Mouse (Mus musculus): ENCODE data around the gene Nop9. TPM values are rescaled to one million over a fixed set of nuclear protein-coding genes. Genes with fewer than 3 reads are reported as not detected.
"Not testable (repeated sequence)": the region's sequence is repeated elsewhere in the genome, so short reads cannot be mapped to it uniquely, and the experiment has no call there.

Nop9 gene
- polyA plus RNA-seq, 1 experiment from 2014 or later, result 51.0 TPM

DNA sequence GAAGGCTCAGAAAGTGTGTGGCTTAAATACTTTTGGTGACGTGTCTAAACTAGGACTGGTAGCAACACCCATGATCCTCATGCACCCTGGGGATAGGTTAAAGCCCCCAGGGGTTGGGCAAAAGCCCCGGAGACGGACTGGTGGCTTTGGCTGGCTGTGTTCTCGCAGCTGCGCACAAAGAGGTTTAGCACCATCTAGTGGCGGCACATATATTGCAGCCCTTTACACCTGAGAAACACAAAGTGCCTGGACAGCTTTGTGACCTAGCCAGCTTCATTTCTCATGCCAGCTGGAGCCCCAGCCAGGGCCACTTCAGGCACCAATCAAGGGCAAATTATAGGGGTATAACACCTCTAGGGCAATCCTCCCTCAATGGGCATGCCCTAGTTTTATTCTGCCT, 14.7 kb downstream of the Nop9 start:
- peak overlapping the region; percentile 1; the same call in 1 of the 2 replicates for H3K4me3 ChIP-seq
- H3K4me1 ChIP-seq; H3K9me3 ChIP-seq; ATAC-seq (ENCODE audit: insufficient number of reproducible peaks, insufficient read depth, low FRiP score, low TSS enrichment); H3K9ac ChIP-seq; H3K27ac ChIP-seq: not testable (repeated sequence)
- H3K36me3 ChIP-seq, result peaks cover 15% of the 10 kb centered on the region
- H3K27me3 ChIP-seq, result peaks cover 29% of the 10 kb centered on the region
- peak overlapping the region; percentile 37 for H3K4me2 ChIP-seq (replicated peaks)
- 0% methylated on average over 6 of the region's 6 CpGs for WGBS

DNA sequence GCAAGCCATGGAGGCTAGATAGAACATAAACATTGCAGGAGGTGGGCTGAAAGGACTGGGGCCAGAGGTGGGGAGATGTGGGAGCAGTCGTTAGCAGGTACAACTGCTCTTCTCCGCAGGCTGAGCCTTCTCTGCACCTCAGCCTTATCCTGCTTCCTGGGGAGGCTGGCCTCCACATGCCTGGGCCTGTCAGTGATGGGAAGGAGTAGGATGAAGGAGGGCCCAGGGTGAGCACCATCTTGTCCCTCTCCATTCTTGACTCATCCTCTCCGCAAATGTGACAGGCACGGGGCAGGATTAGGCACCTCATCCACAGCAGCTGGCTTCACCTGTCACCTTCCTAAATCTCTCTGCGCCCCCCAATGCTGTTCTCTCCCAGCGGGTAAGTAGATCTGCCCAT, 15.7 kb downstream of the Nop9 start, which contains the start of gene Ltb4r2:
Gene Ltb4r2 (plus strand): TSS at position 266 of the 400 bp plus-strand sequence.
- Histone ChIP-seq H3K4me3 (peak within 1 kb of the TSS; percentile 56), H3K27me3 (peaks cover 35% of the 10 kb centered on the region), H3K9ac (peak within 1 kb of the TSS; percentile 67), H3K4me2 (replicated peaks) (peak within 1 kb of the TSS; percentile 95), H3K27ac (no peak within 1 kb of the TSS), H3K9me3 (no peaks in the 10 kb centered on the region), H3K36me3 (peaks cover 5% of the 10 kb centered on the region; the same call in 1 of the 2 replicates), H3K4me1 (0 out of 2 replicates have a peak, but pooled peaks cover 6% of the 10 kb centered on the region)
- WGBS, result 73% methylated on average over 6 of the region's 6 CpGs
- ATAC-seq (ENCODE audit: insufficient number of reproducible peaks, insufficient read depth, low FRiP score, low TSS enrichment), result no peak

DNA sequence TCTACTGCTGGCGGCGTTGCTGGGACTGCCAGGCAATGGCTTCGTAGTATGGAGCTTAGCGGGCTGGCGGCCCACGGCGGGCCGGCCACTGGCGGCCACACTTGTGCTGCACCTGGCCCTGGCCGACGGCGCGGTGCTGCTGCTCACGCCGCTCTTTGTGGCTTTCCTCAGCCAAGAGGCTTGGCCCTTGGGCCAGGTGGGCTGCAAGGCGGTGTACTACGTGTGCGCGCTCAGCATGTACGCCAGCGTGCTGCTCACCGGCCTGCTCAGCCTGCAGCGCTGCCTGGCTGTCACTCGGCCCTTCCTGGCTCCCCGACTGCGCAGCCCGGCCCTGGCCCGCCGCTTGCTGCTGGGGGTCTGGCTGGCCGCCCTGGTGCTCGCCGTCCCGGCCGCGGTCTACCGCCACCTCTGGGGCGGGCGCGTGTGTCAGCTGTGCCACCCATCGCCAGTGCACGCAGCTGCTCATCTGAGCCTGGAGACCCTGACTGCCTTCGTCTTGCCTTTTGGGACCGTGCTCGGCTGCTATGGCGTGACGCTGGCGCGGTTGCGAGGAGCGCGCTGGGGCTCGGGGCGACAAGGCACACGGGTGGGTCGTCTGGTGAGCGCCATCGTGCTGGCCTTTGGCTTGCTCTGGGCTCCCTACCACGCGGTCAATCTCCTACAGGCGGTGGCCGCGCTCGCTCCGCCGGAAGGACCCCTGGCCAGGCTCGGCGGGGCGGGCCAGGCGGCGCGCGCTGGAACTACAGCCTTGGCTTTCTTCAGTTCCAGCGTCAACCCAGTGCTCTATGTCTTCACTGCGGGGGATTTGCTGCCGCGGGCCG, 16.7 kb downstream of the Nop9 start:
- WGBS, result 1% methylated on average over 77 of the region's 77 CpGs
- Histone ChIP-seq H3K36me3 (no peaks in the 10 kb centered on the region), H3K9ac (peak overlapping the region; percentile 67), H3K4me1 (0 out of 2 replicates have a peak, but pooled peaks cover 6% of the 10 kb centered on the region), H3K27me3 (peaks cover 43% of the 10 kb centered on the region), H3K4me2 (replicated peaks) (peak overlapping the region; percentile 95), H3K27ac (no peak overlapping the region), H3K9me3 (no peaks in the 10 kb centered on the region), H3K4me3 (peak overlapping the region; percentile 56)
- ATAC-seq (ENCODE audit: insufficient number of reproducible peaks, insufficient read depth, low FRiP score, low TSS enrichment), result peak; percentile 58

DNA sequence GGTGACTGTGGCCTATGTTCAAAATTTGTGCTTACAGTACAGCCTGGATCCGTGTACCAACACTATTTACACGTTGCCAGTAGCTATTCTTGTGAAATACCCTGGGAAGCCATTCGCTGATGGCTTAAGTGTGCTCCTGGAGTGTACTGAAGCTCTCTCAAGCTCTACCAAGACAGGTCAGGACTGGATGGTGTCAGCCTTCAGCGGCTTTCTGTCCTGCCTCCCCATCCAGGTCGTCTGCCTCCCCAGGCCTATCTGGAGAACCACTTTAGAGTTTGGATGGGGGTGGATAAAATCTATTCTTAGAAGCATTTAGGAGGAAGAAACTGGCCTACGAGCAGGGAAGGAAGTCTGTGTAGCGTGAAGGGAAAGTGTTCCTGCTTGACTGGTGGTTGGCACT, 17.7 kb downstream of the Nop9 start:
- no peak overlapping the region for H3K4me3 ChIP-seq
- no peak overlapping the region for H3K9ac ChIP-seq
- H3K27ac ChIP-seq, result no peak overlapping the region
- H3K27me3 ChIP-seq, result peaks cover 53% of the 10 kb centered on the region
- H3K36me3 ChIP-seq, result no peaks in the 10 kb centered on the region
- no peaks in the 10 kb centered on the region for H3K9me3 ChIP-seq
- 0 out of 2 replicates have a peak overlapping the region, but pooled peaks have one; percentile 95 for H3K4me2 ChIP-seq (replicated peaks)
- no peak for ATAC-seq (ENCODE audit: insufficient number of reproducible peaks, insufficient read depth, low FRiP score, low TSS enrichment)
- WGBS, result 62% methylated on average over 7 of the region's 7 CpGs
- peaks cover 12% of the 10 kb centered on the region for H3K4me1 ChIP-seq

DNA sequence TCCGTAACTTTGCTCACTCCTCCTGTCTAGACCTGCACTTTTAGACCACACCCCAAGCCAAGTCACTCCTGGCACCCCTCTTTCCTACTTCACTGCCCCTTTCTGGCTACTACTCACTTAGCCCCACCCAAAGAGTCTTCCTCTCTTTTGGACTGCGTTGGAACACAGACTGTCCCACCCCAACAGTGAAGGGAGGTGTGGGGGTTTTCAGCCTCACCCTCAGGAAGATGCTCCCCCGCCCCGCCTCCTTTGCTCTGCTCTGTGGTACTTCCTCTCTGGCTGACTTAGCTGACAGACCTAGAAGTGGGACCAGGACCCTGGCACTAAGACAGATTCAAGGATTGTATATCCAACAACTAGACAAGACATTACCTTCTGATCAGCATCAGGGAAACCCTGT, 20.2 kb downstream of the Nop9 start, which contains the start of gene Ltb4r1:
Gene Ltb4r1 (plus strand): TSS at position 267 of the 400 bp plus-strand sequence.
- H3K4me2 ChIP-seq (replicated peaks), result no peak within 1 kb of the TSS
- no peaks in the 10 kb centered on the region for H3K36me3 ChIP-seq
- no peak within 1 kb of the TSS for H3K27ac ChIP-seq
- no peaks in the 10 kb centered on the region for H3K9me3 ChIP-seq
- ATAC-seq (ENCODE audit: insufficient number of reproducible peaks, insufficient read depth, low FRiP score, low TSS enrichment), result no peak
- H3K27me3 ChIP-seq, result peaks cover 74% of the 10 kb centered on the region
- WGBS, result 70% methylated on average over 4 of the region's 4 CpGs
- H3K4me1 ChIP-seq, result peaks cover 10% of the 10 kb centered on the region
- H3K9ac ChIP-seq, result no peak within 1 kb of the TSS
- H3K4me3 ChIP-seq, result no peak within 1 kb of the TSS

DNA sequence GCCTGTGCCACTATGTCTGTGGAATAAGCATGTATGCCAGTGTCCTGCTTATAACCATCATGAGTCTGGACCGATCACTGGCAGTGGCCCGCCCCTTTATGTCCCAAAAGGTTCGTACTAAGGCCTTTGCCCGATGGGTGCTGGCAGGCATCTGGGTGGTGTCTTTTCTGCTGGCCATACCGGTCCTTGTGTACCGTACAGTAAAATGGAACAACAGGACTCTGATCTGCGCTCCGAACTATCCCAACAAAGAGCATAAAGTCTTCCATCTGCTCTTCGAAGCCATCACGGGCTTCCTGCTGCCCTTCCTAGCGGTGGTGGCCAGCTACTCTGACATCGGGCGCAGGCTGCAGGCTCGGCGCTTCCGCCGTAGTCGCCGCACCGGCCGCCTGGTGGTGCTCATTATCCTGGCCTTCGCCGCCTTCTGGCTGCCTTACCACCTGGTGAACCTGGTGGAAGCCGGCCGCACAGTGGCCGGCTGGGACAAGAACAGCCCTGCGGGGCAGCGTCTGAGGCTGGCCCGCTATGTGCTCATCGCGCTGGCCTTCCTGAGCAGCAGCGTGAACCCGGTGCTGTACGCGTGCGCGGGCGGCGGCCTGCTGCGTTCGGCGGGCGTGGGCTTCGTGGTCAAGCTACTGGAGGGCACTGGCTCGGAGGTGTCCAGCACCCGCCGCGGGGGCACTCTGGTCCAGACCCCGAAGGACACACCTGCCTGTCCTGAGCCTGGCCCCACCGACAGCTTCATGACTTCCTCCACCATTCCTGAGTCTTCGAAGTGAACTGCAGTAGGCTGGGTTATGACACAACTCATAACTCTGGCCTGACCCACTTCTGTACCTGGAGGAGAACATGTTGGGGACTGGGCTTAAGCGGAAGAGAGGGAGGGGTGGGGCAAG, 22.3 kb downstream of the Nop9 start:
- Histone ChIP-seq H3K4me2 (replicated peaks) (peak overlapping the region; percentile 79), H3K4me3 (peak overlapping the region; percentile 37), H3K4me1 (peaks cover 8% of the 10 kb centered on the region), H3K27ac (no peak overlapping the region), H3K36me3 (no peaks in the 10 kb centered on the region), H3K9me3 (no peaks in the 10 kb centered on the region), H3K27me3 (peaks cover 60% of the 10 kb centered on the region), H3K9ac (peak overlapping the region; percentile 52)
- ATAC-seq (ENCODE audit: insufficient number of reproducible peaks, insufficient read depth, low FRiP score, low TSS enrichment), result no peak
- WGBS, result 12% methylated on average over 52 of the region's 52 CpGs

DNA sequence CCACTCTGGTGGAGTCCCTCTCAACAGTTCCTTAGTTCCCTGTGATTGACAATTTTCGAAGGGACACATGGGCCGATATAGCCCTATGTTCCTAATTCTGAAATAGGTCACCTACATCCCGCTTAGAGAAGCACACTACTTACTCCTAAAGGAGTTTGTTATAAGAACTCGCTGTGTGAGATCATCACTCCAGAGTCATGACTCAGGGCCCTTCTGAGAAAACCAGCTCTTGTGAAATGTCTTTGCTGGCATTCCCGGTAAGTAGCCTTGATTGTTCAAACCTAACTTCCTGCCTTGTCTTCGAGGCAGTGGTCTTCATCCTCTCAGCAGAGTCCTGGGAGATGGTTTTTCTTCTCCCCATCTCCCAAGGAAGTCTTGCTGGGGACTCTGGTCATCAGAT, 23.1 kb downstream of the Nop9 start:
- H3K36me3 ChIP-seq, result no peaks in the 10 kb centered on the region
- peaks cover 8% of the 10 kb centered on the region for H3K4me1 ChIP-seq
- H3K9me3 ChIP-seq, result no peaks in the 10 kb centered on the region
- H3K4me3 ChIP-seq, result no peak overlapping the region
- 88% methylated on average over 6 of the region's 6 CpGs for WGBS
- H3K4me2 ChIP-seq (replicated peaks), result no peak overlapping the region
- no peak overlapping the region for H3K27ac ChIP-seq
- no peak for ATAC-seq (ENCODE audit: insufficient number of reproducible peaks, insufficient read depth, low FRiP score, low TSS enrichment)
- no peak overlapping the region for H3K9ac ChIP-seq
- peaks cover 53% of the 10 kb centered on the region for H3K27me3 ChIP-seq

DNA sequence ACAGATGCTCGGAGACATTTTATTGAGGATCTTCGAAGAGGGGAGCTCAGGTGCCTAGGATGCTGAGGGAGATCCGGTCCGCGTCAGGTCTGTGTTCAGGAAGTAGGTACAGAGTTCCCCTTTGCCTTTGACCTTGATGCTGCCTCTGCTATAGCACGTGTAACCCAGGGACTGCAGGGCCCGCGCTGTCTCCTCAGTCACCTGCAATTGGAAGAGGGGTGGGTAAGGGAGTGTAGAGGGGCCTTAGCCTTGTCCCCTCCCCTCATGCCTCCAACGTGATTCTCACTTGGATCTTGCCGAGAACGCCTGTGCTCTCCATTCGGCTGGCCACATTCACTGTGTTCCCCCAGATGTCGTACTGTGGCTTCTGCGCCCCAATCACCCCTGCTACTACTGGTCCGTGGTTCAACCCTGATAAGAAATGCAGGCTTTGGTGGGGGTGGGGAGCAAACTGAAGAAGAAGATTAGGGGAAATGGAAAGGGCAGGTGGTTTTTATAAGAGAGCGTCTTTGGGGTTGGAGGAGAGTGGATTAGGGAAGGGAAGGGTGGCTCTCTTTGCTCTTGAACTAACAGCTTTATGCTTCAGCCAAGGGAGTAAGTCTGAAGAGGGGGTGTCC, 23.7 kb downstream of the Nop9 start:
- peaks cover 8% of the 10 kb centered on the region for H3K4me1 ChIP-seq
- H3K4me2 ChIP-seq (replicated peaks), result no peak overlapping the region
- H3K9me3 ChIP-seq, result no peaks in the 10 kb centered on the region
- peaks cover 50% of the 10 kb centered on the region for H3K27me3 ChIP-seq
- H3K27ac ChIP-seq, result no peak overlapping the region
- H3K4me3 ChIP-seq, result no peak overlapping the region
- no peaks in the 10 kb centered on the region for H3K36me3 ChIP-seq
- 76% methylated on average over 16 of the region's 16 CpGs for WGBS
- ATAC-seq (ENCODE audit: insufficient number of reproducible peaks, insufficient read depth, low FRiP score, low TSS enrichment), result no peak
- no peak overlapping the region for H3K9ac ChIP-seq

DNA sequence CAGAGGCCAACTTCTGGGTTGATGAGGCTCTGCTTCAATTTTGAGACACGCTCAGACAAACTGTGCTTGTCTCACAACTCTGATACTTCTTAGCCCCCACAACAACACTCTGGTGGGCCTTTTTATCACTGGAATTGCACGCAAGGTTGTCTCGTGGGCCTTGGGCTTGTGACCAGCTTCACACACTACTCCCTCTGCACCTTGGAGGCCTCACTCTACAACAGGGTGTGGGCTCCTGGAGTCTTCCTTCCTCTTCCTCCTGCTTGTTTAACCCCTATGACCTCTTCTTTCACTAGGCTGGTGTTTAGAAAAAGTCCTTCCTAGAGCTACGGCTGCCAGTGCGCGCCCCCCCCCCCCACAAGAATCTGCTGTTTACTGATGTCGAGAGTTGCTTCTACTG, 31.2 kb downstream of the Nop9 start:
- Histone ChIP-seq H3K27me3 (peaks cover 3% of the 10 kb centered on the region; the same call in 1 of the 2 replicates), H3K9ac (no peak overlapping the region), H3K27ac (no peak overlapping the region), H3K4me1 (peaks cover 11% of the 10 kb centered on the region), H3K4me3 (no peak overlapping the region), H3K9me3 (no peaks in the 10 kb centered on the region), H3K4me2 (replicated peaks) (no peak overlapping the region), H3K36me3 (no peaks in the 10 kb centered on the region; the same call in 1 of the 2 replicates)
- no peak for ATAC-seq (ENCODE audit: insufficient number of reproducible peaks, insufficient read depth, low FRiP score, low TSS enrichment)
- WGBS, result 58% methylated on average over 7 of the region's 7 CpGs

DNA sequence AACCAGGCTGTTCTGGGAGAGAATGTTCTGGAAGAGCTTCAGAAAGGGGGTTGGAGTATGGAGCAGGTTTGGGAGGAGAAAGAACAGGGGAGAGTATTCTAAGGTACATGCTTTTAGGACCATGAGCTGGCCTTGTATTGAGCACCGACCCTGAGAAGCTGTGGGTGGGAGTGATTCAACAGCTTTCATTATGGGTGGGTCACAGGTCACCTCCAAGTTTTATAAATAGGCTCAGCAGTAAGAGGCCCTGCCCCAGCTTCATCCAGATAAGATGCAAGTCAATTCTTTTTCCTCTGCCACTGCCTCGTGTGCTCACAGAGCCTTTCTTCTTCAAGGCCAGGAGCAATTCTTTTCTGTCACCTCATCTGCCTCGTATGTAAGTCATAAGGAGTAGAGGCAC, 31.7 kb downstream of the Nop9 start:
- no peaks in the 10 kb centered on the region for H3K9me3 ChIP-seq
- no peaks in the 10 kb centered on the region; the same call in 1 of the 2 replicates for H3K36me3 ChIP-seq
- H3K4me3 ChIP-seq, result no peak overlapping the region
- H3K4me2 ChIP-seq (replicated peaks), result no peak overlapping the region
- peaks cover 5% of the 10 kb centered on the region; the same call in 1 of the 2 replicates for H3K27me3 ChIP-seq
- WGBS, result 34% methylated on average over 3 of the region's 3 CpGs
- H3K4me1 ChIP-seq, result peaks cover 16% of the 10 kb centered on the region
- no peak for ATAC-seq (ENCODE audit: insufficient number of reproducible peaks, insufficient read depth, low FRiP score, low TSS enrichment)
- no peak overlapping the region for H3K27ac ChIP-seq
- H3K9ac ChIP-seq, result no peak overlapping the region

DNA sequence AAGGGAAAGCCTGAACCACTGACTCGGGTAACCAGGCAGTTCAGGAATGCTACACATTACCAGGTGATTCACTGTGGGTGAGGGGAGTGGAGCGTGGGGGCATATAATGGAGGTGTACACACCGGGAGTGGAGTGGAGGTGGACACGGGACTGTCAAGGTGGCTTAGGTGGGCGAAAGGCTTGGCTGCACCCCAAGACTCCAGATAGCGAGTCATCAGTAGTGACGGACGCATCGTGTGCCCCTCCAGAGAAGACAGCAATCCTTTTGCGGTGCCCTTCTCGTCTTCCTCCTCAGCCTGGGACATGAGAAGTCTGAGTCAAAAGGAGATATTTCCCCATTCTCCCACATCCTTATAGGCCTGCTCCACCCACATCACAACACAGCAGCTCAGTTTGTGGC, 32.3 kb downstream of the Nop9 start:
- no peak overlapping the region for H3K4me2 ChIP-seq (replicated peaks)
- WGBS, result 90% methylated on average over 11 of the region's 11 CpGs

More for the DNA sequence above, 32.3 kb downstream of the Nop9 start:
- no peak for ATAC-seq (ENCODE audit: insufficient number of reproducible peaks, insufficient read depth, low FRiP score, low TSS enrichment)
- H3K9me3 ChIP-seq, result no peaks in the 10 kb centered on the region
- no peak overlapping the region for H3K9ac ChIP-seq
- no peaks in the 10 kb centered on the region; the same call in 1 of the 2 replicates for H3K36me3 ChIP-seq
- no peak overlapping the region for H3K4me3 ChIP-seq
- peaks cover 22% of the 10 kb centered on the region for H3K4me1 ChIP-seq
- no peak overlapping the region for H3K27ac ChIP-seq
- peaks cover 5% of the 10 kb centered on the region; the same call in 1 of the 2 replicates for H3K27me3 ChIP-seq
